Mouse (Mus musculus) lung, postnatal 0 days (tissue): ENCODE data around the gene Flt3. TPM values are rescaled to one million over a fixed set of nuclear protein-coding genes. Genes with fewer than 3 reads are reported as not detected.

Experiments
- ATAC-seq: fragments of 200-750 bp; cut with Nextera tagmentation; 2 replicates; pipeline ENCODE4 v1.8.0; 2017; ENCODE audit warnings: moderate library complexity
- DNase-seq: peaks from one replicate; pipeline ENCODE4 v3.0.0-alpha.2; 2016; ENCODE audit warnings: low spot score
- H3K27ac ChIP-seq: fragments of 300-500 bp; sonication (generic); 2 replicates; pipeline ENCODE4 v1.5.1; 2014; ENCODE audit warnings: antibody characterized with exemption, mild to moderate bottlenecking, low read length, mixed read lengths
- H3K27me3 ChIP-seq: fragments of 300-500 bp; sonication (generic); replicated peaks from 2 replicates; pipeline ENCODE4 v1.6.1; 2014; ENCODE audit warnings: low read length, mixed read lengths; ENCODE audit not compliant: insufficient read depth
- H3K36me3 ChIP-seq: fragments of 300-500 bp; sonication (generic); 2 replicates; pipeline ENCODE4 v1.6.1; 2014; ENCODE audit warnings: low read length, mixed read lengths; ENCODE audit not compliant: insufficient read depth
- H3K4me1 ChIP-seq: fragments of 300-500 bp; sonication (generic); 2 replicates; pipeline ENCODE4 v1.6.1; 2014; ENCODE audit warnings: antibody characterized with exemption, low read depth, low read length, mixed read lengths; ENCODE audit not compliant: insufficient read depth
- H3K4me2 ChIP-seq: fragments of 300-500 bp; sonication (generic); replicated peaks from 2 replicates; pipeline ENCODE4 v1.6.1; 2014; ENCODE audit warnings: low read depth, mild to moderate bottlenecking, low read length, moderate library complexity, mixed read lengths
- H3K4me3 ChIP-seq: fragments of 300-500 bp; sonication (generic); 2 replicates; pipeline ENCODE4 v1.5.1; 2014; ENCODE audit warnings: low read depth, low read length
- H3K9ac ChIP-seq: fragments of 300-500 bp; sonication (generic); replicated peaks from 2 replicates; pipeline ENCODE4 v1.6.1; 2014; ENCODE audit warnings: low read depth, mild to moderate bottlenecking
- H3K9me3 ChIP-seq: fragments of 300-500 bp; sonication (generic); 2 replicates; pipeline ENCODE4 v1.6.1; 2016; ENCODE audit warnings: low read length, mixed read lengths
- CTCF ChIP-seq: IDR thresholded peaks from 2 replicates; pipeline ENCODE4 v1.5.1; 2016; ENCODE audit warnings: antibody characterized with exemption, mild to moderate bottlenecking
- EP300 ChIP-seq: IDR thresholded peaks from 2 replicates; pipeline ENCODE4 v1.6.1; 2016; ENCODE audit warnings: antibody characterized with exemption, mild to moderate bottlenecking, control low read depth
- WGBS: fragments of 180-500 bp; shearing (Covaris S2); extraction: QIAGEN DNeasy Blood & Tissue Kit; methylation state at CpG from one replicate; pipeline ENCODE4 v1.1.7; 2014; 5-methylcytosine and 5-hydroxymethylcytosine counted together
- polyA plus RNA-seq: library from polyadenylated mRNA; unstranded; fragments of >200 nt; fragmentation: Nextera tagmentation; extraction: Ambion mirVana; gene quantifications from 2 replicates; pipeline ENCODE4 v1.2.1, GENCODE M21; 2015

Gene Flt3
- polyA plus RNA-seq, 1 experiment from 2014 or later, result 0.31 TPM

- WGBS, result 2% methylated on average over 12 of the region's 12 CpGs
- Histone ChIP-seq H3K9me3 (no peaks in the 10 kb centered on the region), H3K4me1 (no peaks in the 10 kb centered on the region), H3K9ac (no peak overlapping the region), H3K4me2 (no peak overlapping the region), H3K36me3 (no peaks in the 10 kb centered on the region), H3K27me3 (peaks cover 96% of the 10 kb centered on the region), H3K4me3 (no peak overlapping the region), H3K27ac (no peak overlapping the region)
- ATAC-seq, result no peak
- no peak for DNase-seq
- TF ChIP-seq CTCF (no peak), EP300 (no peak)
Measured at GRCm38 (mm10) chr5:147307398-147307785, 92.9 kb downstream of the Flt3 start.

DNA sequence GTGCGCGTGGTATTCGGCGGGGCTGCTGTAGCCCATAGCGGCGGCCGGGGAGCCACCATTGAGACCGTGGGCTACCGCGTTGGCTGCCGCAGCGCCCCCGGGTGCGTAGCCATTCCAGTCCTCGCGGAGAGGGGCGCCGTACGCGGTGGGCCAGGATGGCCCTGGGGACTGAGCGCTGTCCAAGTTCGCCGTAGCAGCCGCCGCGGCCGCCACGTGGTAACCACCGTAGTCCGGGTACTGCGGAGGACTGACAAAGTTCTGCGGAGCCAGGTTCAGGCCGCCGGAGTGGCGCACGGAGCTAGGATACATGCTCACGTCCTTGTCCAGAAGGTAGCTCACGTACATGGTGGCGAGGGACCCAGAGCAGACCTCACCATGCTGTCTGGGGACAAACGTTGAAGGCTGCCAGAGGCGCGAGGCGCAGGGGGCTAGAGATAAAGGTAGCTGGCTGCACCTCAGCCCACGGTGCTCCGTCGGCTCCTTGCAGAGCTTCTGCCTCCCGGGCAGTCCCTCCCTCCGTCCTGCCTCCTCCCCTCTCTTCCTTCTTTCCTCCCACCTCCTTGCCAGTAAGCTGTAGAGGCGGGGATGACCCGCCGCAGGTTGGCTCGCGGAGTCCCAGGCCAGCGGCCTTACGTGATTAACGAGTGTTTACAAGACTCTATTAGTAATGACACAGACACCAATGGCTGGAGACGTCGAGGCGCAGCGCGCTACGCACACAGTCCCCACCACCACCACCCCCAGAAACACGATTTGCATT lies 93.5 kb downstream of the Flt3 start, which contains the start of gene Cdx2:
Gene Cdx2, minus strand, starts transcription at position 633 of the 760 bp plus-strand sequence.
- WGBS, result under 1% methylated on average over 59 of the region's 63 CpGs
- DNase-seq, result no peak
- Histone ChIP-seq H3K9me3 (no peaks in the 10 kb centered on the region), H3K27me3 (peaks cover 94% of the 10 kb centered on the region), H3K36me3 (no peaks in the 10 kb centered on the region), H3K4me3 (no peak within 1 kb of the TSS), H3K9ac (no peak within 1 kb of the TSS), H3K4me2 (no peak within 1 kb of the TSS), H3K4me1 (no peaks in the 10 kb centered on the region), H3K27ac (no peak within 1 kb of the TSS)
- no peak for ATAC-seq
- TF ChIP-seq EP300 (no peak), CTCF (no peak)

DNA sequence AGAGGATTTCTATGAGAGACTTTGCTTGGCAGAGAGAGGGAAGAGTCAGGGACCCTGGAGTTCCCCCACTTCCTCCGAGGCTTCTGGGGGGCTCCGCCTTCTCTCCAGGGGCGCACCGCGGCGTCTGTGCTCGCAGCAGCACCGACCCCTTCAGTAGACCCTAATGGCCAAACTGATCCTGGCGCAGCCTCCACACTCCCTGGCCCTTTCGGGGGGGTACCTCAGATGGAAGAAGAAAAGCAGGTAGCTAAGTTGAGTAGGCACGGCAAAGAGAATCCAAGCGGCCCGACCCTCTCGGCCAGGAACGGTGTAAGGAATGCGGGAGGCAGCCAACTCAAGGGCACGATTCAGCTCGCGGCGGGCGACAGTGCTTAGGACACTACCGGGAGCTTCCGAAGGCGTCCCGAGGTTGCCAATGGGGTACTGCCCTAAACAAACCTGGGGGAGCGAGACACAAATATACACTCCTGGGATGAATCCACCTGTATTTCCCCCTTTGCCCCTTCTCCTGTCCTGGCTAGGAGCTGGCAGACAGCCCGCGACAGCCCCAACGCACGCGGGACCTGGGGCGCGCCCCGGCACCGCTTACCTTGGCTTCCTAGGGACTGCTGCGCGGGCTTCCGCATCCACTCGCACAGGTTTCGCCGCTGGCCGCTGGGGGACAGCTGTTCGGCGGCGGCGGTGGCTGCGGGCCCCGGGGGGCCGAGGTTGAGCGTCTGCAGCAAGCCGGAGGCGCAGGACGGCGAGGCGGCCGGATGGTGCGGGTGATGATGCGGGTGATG lies 94.2 kb downstream of the Flt3 start:
- no peaks in the 10 kb centered on the region for H3K36me3 ChIP-seq
- H3K4me2 ChIP-seq, result no peak overlapping the region
- no peaks in the 10 kb centered on the region for H3K4me1 ChIP-seq
- H3K4me3 ChIP-seq, result 0 out of 2 replicates have a peak overlapping the region, but pooled peaks have one; percentile 10
- peaks cover 96% of the 10 kb centered on the region for H3K27me3 ChIP-seq
- under 1% methylated on average over 53 of the region's 58 CpGs for WGBS
- TF ChIP-seq CTCF, result no peak
- TF ChIP-seq EP300, result no peak
- ATAC-seq (no peak), DNase-seq (no peak)
- H3K27ac ChIP-seq, result no peak overlapping the region
- H3K9ac ChIP-seq, result no peak overlapping the region
- H3K9me3 ChIP-seq, result no peaks in the 10 kb centered on the region

GRCm38 (mm10) chr5:147305166-147305565 lies 95.1 kb downstream of the Flt3 start:
- WGBS, result 2% methylated on average over 16 of the region's 16 CpGs
- ATAC-seq (no peak), DNase-seq (no peak)
- TF ChIP-seq CTCF, result no peak
- TF ChIP-seq EP300, result no peak
- H3K4me2 ChIP-seq, result no peak overlapping the region
- H3K27ac ChIP-seq, result no peak overlapping the region
- H3K4me3 ChIP-seq, result 0 out of 2 replicates have a peak overlapping the region, but pooled peaks have one; percentile 10
- no peak overlapping the region for H3K9ac ChIP-seq
- no peaks in the 10 kb centered on the region for H3K4me1 ChIP-seq
- peaks cover 96% of the 10 kb centered on the region for H3K27me3 ChIP-seq
- H3K9me3 ChIP-seq, result no peaks in the 10 kb centered on the region
- no peaks in the 10 kb centered on the region for H3K36me3 ChIP-seq

DNA sequence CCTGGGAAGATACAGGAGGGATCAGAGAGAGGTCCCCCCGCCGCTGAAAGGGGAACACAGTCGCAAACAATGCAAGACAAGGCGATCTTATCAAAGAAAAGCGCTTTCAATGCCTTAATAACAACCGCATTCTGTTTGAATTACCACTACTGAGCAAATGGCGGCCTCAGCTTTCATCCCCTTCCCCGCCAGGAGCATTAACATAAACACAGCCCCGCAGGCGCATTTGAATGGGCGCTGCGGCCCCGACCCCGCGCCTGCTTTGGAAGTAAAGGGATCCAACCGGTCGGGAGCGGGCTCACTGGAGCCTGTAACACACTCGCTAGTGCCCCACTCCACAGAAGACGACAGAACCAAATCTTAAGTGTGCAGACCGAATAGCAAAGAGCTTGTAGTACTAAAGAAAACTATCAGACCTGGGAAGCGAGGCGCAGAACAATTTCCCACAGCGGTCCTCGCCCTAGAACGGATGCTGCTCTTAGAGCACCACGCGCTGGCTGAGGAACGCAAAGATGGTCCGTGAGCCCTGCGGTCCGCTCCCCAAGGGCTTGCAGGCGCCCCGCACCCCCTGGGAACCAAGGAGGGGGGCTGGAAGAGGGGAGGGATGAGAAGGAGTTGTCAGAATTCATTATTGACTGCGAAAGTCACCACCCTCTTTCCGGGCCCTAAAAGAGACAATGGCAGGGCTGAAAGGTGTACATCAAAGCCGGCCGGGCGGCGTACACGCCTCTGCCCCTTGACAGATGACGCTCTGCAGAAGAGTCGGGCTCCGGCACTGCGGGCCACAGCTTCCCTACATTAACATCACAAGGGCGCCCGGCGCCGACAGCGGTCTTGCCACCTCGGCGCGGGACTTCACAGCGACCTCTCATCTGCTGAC lies 95.8 kb downstream of the Flt3 start:
- Histone ChIP-seq H3K27ac (no peak overlapping the region), H3K27me3 (peaks cover 97% of the 10 kb centered on the region), H3K4me3 (no peak overlapping the region), H3K9ac (no peak overlapping the region), H3K4me2 (no peak overlapping the region), H3K9me3 (no peaks in the 10 kb centered on the region), H3K36me3 (no peaks in the 10 kb centered on the region), H3K4me1 (no peaks in the 10 kb centered on the region)
- TF ChIP-seq EP300 (no peak), CTCF (no peak)
- under 1% methylated on average over 52 of the region's 54 CpGs for WGBS
- DNase-seq (no peak), ATAC-seq (no peak)
